Mouse (Mus musculus): ENCODE measurements around the gene Mphosph9.
"Not testable (repeated sequence)": the region's sequence is repeated elsewhere in the genome, so short reads cannot be mapped to it uniquely, and the experiment has no call there.

Mphosph9 gene

DNA sequence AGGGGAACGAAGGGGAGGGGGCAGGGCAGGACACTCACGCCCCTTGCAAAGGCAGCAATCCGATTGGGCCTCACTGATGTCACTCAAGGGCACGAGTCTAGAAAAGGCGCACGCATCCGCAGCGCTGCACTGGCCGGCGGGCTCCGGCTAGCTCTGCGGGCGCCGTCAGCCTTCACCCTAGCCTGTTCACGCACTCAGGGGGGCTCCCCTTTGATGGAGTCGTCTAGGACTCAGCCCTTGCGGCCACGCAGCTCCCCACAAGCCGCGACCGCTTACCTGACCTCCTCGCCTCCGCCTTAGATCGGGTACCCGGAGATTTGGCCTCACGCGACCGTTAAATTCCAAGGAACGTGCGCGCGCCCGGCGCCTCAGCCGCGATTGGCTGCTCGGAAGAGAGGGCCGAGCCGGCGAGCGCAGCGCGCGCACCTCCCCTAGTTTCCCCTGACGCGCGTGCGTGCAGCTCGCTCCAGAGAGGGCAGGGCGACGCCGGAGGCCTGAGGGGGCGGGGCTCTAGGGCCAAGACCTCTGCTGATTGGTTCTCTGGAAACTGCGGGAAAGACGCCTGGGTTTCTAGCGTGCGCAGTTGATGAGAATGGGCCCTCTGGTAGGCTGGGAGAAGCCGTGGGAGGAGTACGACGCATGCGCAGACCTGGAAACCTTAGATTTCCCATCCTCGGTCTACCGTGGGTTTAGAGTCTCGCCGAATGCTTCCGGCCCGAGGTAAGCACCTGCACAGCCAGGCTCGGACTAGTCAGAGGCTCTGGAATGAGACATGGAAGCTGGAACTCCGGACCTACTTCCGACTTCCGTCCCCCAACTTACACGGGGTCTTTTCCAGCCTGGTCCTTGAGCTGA, at the start of gene Mphosph9, which contains the start of gene 2810006K23Rik:
TSS of gene Mphosph9 (minus strand) at position 463 of the 855 bp plus-strand sequence.
TSS of gene 2810006K23Rik (plus strand) at position 580 of the 855 bp plus-strand sequence.
- DNase-seq (ENCODE audit: low spot score in 2 of 2): peak; percentile 99

DNA sequence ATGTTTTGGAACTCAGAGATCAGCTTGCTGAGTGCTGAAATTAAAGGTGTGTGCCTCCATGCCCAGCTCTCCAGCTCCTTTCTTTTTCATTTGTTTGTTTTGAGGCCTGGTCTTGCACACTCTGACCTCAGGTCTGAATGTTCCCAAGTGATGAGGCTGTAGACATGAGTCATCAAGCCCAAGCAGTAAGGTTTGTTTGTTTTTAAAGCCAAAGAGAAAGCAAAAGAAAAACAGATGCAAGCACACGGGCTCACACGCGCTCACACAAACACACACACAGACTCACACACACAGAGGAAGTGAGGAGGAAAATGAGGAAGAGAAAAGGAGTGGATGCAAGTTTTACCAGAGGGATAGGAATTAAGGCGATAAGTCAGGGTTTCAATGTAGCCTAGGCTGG, 49.4 kb upstream of the Mphosph9 start:
- no peak for DNase-seq (ENCODE audit: low spot score in 2 of 2)

DNA sequence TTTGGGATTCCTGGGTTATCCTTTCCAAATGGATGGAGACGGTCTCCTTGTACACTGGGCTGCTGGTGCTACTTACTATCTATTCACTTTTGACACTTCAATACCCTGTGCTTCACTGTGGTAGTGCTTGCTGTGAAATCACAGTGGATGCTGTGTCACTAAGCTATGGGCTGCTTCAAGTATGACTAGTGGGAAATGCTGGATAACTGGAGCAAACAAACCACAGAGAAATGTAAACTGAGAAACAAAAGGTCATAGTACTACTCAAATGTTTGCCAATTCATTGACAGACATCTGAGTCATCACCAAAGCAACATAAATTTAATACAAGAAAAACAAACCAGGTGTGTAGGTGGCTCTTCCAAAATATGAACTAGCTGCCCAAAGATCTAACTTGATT, 48.6 kb upstream of the Mphosph9 start:
- DNase-seq (ENCODE audit: low spot score in 2 of 2): no peak

- DNase-seq (ENCODE audit: low spot score in 2 of 2): no peak
Measured at GRCm38 (mm10) chr5:124374298-124374697, 46.5 kb upstream of the Mphosph9 start.

GRCm38 (mm10) chr5:124366721-124367120, 38.9 kb upstream of the Mphosph9 start:
- DNase-seq (ENCODE audit: low spot score in 2 of 2): no peak

DNA sequence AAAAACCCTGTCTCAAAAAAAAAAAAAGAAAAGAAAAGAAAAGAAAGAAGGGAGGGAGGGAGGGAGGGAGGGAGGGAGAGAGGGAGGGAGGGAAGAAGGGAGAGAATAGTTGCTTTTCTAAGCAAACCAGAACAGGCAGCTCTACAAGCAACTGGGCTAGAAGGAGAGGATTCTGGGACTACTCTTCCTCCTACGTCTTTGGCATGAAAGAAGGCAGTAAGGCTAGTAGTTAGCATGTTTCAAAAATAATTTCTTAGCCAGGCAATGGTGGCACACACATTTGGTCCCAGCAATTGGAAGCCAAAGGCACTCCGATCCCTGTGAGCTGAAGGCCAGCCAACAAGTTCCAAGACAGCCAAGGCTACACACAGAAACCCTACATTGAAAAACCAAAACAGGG, 38.0 kb upstream of the Mphosph9 start:
- DNase-seq (ENCODE audit: low spot score in 2 of 2): no peak

- DNase-seq (ENCODE audit: low spot score in 2 of 2): no peak
Measured at GRCm38 (mm10) chr5:124364173-124364918, 36.6 kb upstream of the Mphosph9 start.

- not testable (repeated sequence) for DNase-seq (ENCODE audit: low spot score in 2 of 2)
Measured at GRCm38 (mm10) chr5:124362982-124363381, 35.2 kb upstream of the Mphosph9 start, which contains the start of gene Cdk2ap1. Cdk2ap1 (minus strand) TSS chr5:124363082.

- DNase-seq (ENCODE audit: low spot score in 2 of 2): no peak
Measured at GRCm38 (mm10) chr5:124359641-124360040, 31.9 kb upstream of the Mphosph9 start.

DNA sequence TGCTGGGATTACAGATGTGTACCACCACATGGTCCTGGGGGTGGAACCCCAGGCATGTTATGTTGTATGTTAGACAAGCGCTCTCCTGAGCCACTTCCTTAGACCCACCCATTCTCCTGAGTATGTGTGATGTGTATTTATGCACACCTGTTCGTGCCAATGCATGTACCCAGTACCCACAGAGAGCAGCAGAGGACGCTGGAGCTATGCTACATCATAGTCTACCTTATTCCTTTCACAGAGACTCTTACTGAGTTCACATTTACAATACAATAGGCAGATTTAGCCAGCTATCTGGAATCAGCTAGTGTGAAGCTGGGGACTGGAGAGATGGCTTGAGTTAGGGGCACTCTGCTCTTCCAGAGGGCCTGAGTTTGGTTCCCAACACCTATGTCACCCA, 28.9 kb upstream of the Mphosph9 start:
- DNase-seq (ENCODE audit: low spot score in 2 of 2): no peak

DNA sequence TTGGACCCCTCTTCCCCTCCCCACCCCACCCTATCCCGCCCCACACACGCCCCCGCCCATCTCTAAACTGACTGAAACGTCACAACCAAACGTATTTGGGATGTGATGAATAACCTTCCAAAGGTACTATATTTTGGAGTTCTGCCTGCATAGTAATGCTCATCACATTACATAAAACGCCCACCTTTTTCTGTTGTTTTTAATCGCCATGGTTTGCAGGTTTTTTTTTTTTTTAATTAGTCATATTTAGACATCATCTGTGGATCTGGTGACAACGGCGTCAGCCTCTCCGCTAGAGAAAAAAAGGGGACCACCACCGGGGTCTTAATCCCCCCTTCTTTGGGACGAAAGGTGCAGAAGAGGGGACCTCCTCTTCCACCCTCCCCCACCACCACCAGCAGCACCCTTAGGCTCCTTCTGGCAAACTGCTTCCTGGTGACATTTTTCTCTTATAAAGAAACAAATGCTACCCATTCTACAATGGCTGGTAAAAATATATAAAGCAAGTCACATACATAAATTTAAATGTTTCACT, 27.7 kb upstream of the Mphosph9 start:
- no peak for DNase-seq (ENCODE audit: low spot score in 2 of 2)

- peak; percentile 21 to 26 for DNase-seq (ENCODE audit: low spot score in 2 of 2)
Measured at GRCm38 (mm10) chr5:124354574-124355424, 27.0 kb upstream of the Mphosph9 start.

DNA sequence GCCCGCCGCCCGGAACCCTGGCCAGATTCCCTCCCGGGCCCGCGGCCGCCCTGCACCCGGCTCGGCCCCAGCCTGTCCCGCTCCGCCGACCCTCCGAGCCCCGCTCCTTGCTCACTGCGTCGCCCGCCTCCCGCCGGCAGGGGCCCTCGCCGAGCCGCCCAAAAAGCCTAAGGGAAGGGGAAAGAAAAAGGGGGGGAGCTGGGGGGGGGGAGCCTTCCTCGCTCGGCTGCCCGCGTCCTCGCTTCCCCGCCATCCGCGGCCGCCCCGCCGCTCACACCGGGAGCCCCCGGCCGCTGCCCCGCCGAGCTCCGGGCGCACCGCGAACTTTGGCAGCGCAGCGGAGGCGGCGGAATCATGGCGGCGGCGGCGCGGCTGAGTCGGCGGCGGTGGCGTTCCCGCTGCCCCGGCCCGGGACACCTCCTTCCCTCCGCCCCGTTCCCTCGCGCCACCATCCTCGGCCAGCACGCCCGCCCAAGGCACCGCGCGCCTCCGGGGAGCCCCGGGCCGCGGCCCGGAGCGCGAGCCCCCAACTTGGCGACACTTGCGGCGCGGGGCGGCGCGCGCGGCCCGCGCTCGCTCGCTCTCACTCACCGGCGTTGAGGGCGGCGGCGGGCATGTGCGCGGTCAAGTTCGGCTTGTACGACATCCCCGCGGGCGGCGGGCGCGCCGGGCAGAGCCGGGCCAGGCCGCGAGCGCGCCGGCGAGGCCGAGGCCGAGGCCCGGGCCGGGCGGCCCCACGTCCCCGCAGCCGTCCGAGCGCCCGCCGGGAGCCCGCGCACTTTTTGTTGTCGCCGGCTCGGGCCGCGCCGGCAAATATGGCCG, 26.2 kb upstream of the Mphosph9 start:
- peak; percentile 24 to 50 for DNase-seq (ENCODE audit: low spot score in 2 of 2)

DNA sequence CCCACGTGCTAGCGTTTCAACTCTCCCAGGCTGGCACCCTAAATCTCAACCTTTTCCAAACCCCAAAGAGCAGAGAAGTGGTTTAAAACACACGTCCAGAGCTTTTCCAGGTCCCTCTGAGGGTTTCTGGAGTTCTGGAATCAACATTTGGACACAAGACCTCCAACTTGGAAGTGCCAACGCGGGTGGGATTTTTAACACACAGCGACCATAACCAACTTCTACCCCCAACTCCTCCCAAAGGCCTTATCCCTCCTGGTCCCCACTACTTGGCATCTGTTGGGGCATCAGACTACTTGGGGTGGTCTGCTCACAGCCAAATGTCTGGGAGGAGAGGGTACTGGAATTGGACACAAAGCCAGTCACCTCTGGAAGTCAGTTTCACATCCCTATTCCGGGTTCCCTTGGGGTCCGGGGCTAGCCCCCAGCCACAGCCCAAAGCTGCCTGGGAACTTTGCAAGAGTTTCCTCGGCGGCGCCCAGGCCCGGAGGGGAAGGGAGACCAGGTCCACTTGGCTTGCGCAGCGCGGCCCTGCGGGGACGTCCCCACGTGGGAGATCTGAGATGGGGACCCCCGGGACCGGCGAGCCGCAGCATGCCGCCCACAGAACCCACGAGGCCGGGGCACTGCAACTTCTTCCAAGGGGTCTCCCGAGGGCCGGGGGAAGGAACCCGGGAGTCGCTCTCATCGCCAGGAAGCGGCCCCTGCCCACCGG, 25.4 kb upstream of the Mphosph9 start:
- peak in 1 of 2 experiments; percentile 31 for DNase-seq (ENCODE audit: low spot score in 2 of 2)

GRCm38 (mm10) chr5:124352141-124352920, 24.6 kb upstream of the Mphosph9 start:
- DNase-seq (ENCODE audit: low spot score in 2 of 2): peak; percentile 39 to 66

DNA sequence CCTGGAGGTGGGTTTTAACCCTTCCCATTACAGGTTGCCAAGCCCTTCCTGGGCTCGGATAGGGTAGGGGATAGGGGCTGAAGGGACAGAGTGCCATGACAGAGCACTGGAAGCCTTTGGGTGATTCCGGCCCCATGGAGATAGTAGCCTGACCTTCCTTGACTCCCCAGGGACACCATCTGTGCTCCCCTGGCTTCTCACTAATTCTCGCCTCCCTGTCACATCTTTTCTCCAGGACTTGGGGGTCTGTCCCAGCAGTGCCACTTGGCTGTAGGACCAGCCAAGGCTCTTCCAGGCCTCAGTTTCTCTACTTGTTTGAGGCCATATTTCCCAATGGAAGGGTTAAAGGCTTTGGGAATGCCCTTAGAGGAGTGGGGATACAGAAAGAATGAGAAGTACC, 23.8 kb upstream of the Mphosph9 start:
- no peak for DNase-seq (ENCODE audit: low spot score in 2 of 2)

DNA sequence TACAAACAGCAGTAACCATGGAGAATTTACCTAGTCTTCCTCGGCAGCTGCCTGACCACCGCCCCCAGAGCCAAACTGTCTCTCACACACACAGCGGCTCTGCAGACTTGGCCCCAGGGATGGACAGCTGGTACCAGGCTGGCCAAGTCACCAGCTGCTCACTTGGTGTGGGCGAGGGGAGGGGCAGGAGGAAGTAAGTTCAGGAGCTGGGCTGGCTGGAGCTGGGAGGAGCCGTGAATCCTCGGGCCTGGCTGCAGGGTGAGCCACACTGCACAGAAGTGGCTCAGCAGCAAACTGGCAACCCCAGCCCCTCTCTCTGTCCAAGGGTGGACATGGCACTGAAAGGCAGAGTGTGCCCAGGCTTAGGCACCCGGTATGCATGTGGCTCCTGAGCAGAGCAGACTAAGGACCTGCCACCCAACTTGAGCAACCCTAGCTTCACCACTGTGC, 23.4 kb upstream of the Mphosph9 start:
- peak in 1 of 2 experiments; percentile 55 for DNase-seq (ENCODE audit: low spot score in 2 of 2)

DNA sequence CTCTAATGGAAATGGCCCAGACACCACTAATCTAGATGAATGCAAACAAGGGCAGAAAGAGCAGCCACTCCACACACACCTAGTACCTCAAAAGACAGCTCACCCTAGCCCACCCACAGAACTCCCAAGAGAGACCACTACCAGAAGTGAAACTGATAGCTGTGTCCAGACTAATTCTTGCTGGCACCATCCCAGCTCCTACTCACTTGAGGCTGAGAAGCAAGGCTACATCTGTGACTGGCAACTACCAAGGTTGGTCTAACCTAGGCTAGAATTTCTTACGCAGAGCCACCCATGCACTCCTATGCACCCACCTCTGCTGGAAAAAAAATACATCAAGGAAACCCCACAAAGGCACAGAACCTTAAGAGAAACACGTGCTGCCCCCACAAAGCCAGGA, 22.6 kb upstream of the Mphosph9 start:
- no peak for DNase-seq (ENCODE audit: low spot score in 2 of 2)

DNA sequence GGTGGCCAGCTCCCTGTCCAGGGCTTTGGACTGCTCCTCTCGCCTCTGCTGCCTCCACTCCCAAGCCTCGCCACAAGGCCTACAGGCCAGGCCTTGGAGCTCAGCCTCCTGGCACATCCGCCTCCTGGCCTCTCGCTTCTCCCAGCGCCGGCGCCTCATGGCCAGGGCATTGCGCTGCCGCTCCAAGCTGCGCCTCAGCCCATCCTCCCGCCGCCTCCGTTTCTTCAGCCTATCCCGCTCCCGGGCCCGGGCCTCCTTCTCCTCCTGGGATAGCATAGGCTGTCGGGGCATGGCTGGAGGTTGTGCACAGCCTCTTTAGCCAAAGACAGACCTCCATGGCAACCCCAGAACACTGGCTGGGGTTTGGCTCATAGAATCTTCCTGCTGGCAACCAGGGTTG, 21.4 kb upstream of the Mphosph9 start:
- peak in 1 of 2 experiments; percentile 11 for DNase-seq (ENCODE audit: low spot score in 2 of 2)
